Mouse (Mus musculus) thymus, adult 2 months (tissue): Measurements from ENCODE around the gene Vmn1r210. TPM values are rescaled to one million over a fixed set of nuclear protein-coding genes. Genes with fewer than 3 reads are reported as not detected.
"Not testable (repeated sequence)": the region's sequence is repeated elsewhere in the genome, so short reads cannot be mapped to it uniquely, and the experiment has no call there.

Source experiments
- DNase-seq: peaks from one replicate; pipeline ENCODE4 v3.0.0; 2021
- H3K27ac ChIP-seq: fragments of 200-500 bp; 2 replicates; pipeline ENCODE4 v1.5.1; 2012; ENCODE audit warnings: low read length, control low read depth; ENCODE audit not compliant: control insufficient read depth, insufficient read depth
- H3K27me3 ChIP-seq: fragments of 200-500 bp; 2 replicates; pipeline ENCODE4 v1.6.1; 2012; ENCODE audit warnings: mild to moderate bottlenecking, low read length, moderate library complexity, mixed read lengths; ENCODE audit not compliant: control insufficient read depth, insufficient read depth
- H3K36me3 ChIP-seq: fragments of 200-500 bp; 2 replicates; pipeline ENCODE4 v1.6.1; 2012; ENCODE audit warnings: mild to moderate bottlenecking, low read length, moderate library complexity; ENCODE audit not compliant: control insufficient read depth, insufficient read depth
- H3K4me1 ChIP-seq: fragments of 200-500 bp; replicated peaks from 2 replicates; pipeline ENCODE4 v1.6.1; 2012; ENCODE audit warnings: low read length; ENCODE audit not compliant: control insufficient read depth, insufficient read depth
- H3K4me3 ChIP-seq: fragments of 200-500 bp; 2 replicates; pipeline ENCODE4 v1.5.1; 2012; ENCODE audit warnings: mild to moderate bottlenecking, low read length, control low read depth, moderate library complexity; ENCODE audit not compliant: control insufficient read depth, insufficient read depth
- CTCF ChIP-seq: fragments of 200-500 bp; IDR thresholded peaks from 2 replicates; pipeline ENCODE4 v1.5.1; 2012; ENCODE audit warnings: mild to moderate bottlenecking, control low read depth, low read length, moderate library complexity, borderline replicate concordance; ENCODE audit not compliant: control insufficient read depth, poor library complexity, insufficient read depth; ENCODE audit errors: extremely low read depth
- POLR2A ChIP-seq: fragments of 200-500 bp; IDR thresholded peaks from 2 replicates; pipeline ENCODE4 v1.6.1; 2012; ENCODE audit warnings: mild to moderate bottlenecking, low read length, control low read depth, moderate library complexity; ENCODE audit not compliant: control insufficient read depth, poor library complexity, insufficient read depth; ENCODE audit errors: extremely low read depth
- WGBS: fragments of 180-500 bp; shearing (Covaris S2); methylation state at CpG from one replicate; pipeline ENCODE4 v1.1.7; 2018; 5-methylcytosine and 5-hydroxymethylcytosine counted together
- polyA plus RNA-seq: library from polyadenylated mRNA; depleted of rRNA; stranded (reverse); fragments of >200 nt; gene quantifications from 2 replicates; pipeline ENCODE4 v1.2.3, GENCODE M21; 2012; rRNA removed

Vmn1r210 gene
- not detected in 2 replicates for polyA plus RNA-seq

DNA sequence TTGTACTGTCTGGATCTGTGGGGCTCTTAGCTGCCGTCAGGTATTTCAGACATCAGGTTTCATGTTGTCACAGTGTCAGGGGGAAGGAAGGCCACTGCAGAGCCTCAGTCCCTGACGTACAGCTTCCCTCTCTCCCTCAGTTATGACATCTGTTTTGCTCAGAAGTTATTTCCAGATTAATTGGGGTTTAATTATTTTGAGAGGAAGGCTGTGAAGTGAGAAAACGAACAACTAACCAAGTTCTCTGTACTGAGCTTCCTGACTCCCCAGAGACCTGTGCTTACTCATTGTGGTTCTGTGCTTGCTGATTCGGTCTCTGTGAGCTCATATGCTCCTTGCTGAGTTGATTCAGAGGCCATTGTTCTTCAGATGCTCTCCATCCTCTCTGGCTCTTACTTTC, at the start of gene Vmn1r210:
Gene Vmn1r210, minus strand, starts transcription at position 101 of the 400 bp plus-strand sequence.
- no peak within 1 kb of the TSS for H3K27ac ChIP-seq
- DNase-seq, result no peak
- no peak for TF ChIP-seq CTCF
- no peak for TF ChIP-seq POLR2A
- 33% methylated on average over 4 of the region's 4 CpGs for WGBS
- H3K4me3 ChIP-seq, result no peak within 1 kb of the TSS
- no peaks in the 10 kb centered on the region for H3K4me1 ChIP-seq
- no peaks in the 10 kb centered on the region for H3K36me3 ChIP-seq
- H3K27me3 ChIP-seq, result no peaks in the 10 kb centered on the region

DNA sequence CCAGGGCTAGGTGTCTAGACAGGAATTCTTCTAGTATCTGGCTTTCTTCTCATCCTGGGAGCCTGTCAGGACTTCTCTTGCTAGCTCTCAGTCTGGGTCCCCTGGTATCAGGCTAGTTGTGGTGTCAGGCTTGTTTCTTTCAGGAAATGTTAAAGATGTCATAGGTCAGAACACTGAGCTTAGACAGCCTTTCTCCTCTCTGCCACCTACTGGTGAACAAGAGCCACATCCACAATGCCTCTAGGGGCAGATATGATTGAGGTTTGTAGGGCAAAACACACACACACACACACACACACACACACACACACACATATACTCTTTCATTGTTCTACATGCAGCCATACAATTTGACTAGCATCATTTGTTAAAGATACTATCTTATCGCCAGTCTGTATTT, 48.1 kb upstream of the Vmn1r210 start:
- no peak for DNase-seq
- 92% methylated on average over 1 of the region's 1 CpGs for WGBS

DNA sequence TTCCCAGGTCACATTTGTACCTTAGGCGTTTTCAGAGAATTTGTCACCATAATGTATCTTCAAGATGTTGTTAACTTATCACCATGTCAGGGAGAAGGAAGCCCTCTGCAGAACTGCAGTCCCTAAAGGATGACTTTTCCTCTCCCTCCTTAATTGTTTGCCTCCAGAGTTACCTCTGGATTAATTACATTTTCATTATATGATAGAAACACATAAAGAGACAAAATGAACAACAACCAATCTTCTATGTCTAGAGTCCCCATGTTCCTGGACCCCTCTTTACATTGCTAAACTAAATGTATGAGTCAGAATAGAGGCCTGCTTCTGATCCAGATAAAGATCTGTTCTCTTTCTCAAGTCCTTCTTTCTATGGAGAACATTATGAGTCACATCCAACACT, 26.3 kb upstream of the Vmn1r210 start, which contains the start of gene Vmn1r211:
Gene Vmn1r211, minus strand, starts transcription at position 101 of the 400 bp plus-strand sequence.
- H3K4me1 ChIP-seq, result no peaks in the 10 kb centered on the region
- H3K27me3 ChIP-seq, result no peaks in the 10 kb centered on the region
- 70% methylated on average over 1 of the region's 1 CpGs for WGBS
- no peak for TF ChIP-seq POLR2A
- TF ChIP-seq CTCF, result no peak
- no peak for DNase-seq
- no peak within 1 kb of the TSS for H3K27ac ChIP-seq
- no peaks in the 10 kb centered on the region for H3K36me3 ChIP-seq
- no peak within 1 kb of the TSS for H3K4me3 ChIP-seq

More for the DNA sequence above, 48.1 kb upstream of the Vmn1r210 start:
- no peaks in the 10 kb centered on the region for H3K27me3 ChIP-seq
- H3K4me1 ChIP-seq, result no peaks in the 10 kb centered on the region
- no peak overlapping the region for H3K4me3 ChIP-seq
- H3K36me3 ChIP-seq, result no peaks in the 10 kb centered on the region
- no peak overlapping the region for H3K27ac ChIP-seq
- TF ChIP-seq POLR2A, result no peak
- TF ChIP-seq CTCF, result no peak

DNA sequence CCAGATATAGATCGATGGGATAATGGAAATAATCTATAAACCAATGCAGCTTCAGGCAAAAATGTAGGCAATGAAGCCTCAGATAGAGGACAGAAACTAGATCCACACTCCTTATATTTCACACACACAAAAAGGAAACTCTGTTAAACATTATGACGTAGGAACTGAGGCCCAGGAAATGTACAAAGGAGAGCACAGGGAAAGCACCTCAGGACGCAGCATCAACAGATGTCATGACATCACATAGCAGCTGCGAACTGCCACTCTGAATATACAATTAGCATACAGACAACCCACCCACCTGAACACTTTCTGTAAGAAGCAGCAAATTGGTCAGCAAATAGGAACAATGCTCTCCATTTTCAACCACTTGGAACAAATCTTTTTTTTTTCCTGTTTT, 23.6 kb upstream of the Vmn1r210 start:
- TF ChIP-seq POLR2A (no peak), CTCF (no peak)
- Histone ChIP-seq H3K4me3 (no peak overlapping the region), H3K4me1 (no peaks in the 10 kb centered on the region), H3K36me3 (no peaks in the 10 kb centered on the region), H3K27me3 (no peaks in the 10 kb centered on the region), H3K27ac (no peak overlapping the region)
- no peak for DNase-seq
- WGBS, result 81% methylated on average over 4 of the region's 4 CpGs

DNA sequence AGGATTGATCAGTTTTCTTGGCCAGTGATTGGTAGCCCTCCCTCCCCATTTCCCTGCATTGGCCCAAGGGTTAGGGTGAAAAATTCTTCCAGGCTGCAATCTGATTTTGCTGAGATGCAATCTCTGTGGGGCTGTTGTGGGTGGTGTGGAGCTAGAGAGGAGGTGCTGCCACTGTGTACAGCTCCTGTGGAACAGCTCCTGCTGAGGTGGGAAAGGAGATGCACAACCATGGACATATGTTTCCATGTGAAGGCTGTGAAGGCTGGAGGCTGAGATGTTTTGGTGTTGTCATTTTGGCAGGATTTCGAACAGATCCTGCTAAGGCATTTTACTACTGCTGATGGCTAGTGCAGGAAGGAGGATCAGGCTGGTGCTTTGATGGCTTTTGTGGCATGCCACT, 15.7 kb upstream of the Vmn1r210 start:
- 78% methylated on average over 1 of the region's 1 CpGs for WGBS
- no peaks in the 10 kb centered on the region for H3K27me3 ChIP-seq
- no peak overlapping the region for H3K27ac ChIP-seq
- no peak for DNase-seq
- no peak overlapping the region for H3K4me3 ChIP-seq
- H3K36me3 ChIP-seq, result no peaks in the 10 kb centered on the region
- TF ChIP-seq CTCF, result no peak
- TF ChIP-seq POLR2A, result no peak
- H3K4me1 ChIP-seq, result no peaks in the 10 kb centered on the region

DNA sequence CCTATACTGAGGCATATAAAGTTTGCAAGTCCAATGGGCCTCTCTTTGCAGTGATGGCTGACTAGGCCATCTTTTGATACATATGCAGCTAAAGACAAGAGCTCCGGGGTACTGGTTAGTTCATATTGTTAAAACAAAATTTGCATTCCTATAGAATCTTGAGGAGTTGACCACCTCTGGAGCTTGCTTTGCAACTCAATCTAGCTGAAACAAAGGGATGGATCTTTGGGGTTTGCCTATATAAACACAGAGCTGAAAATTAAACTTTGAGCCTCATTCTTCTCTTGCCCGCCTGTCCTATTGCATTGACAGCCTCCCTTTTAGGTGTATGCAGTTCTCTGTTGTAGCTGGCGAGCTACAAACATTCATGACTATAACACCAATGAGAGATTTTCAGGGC, 13.2 kb upstream of the Vmn1r210 start:
- not testable (repeated sequence) for H3K4me1 ChIP-seq, H3K27ac ChIP-seq, H3K36me3 ChIP-seq, H3K27me3 ChIP-seq, H3K4me3 ChIP-seq, DNase-seq
- 83% methylated on average over 3 of the region's 3 CpGs for WGBS

DNA sequence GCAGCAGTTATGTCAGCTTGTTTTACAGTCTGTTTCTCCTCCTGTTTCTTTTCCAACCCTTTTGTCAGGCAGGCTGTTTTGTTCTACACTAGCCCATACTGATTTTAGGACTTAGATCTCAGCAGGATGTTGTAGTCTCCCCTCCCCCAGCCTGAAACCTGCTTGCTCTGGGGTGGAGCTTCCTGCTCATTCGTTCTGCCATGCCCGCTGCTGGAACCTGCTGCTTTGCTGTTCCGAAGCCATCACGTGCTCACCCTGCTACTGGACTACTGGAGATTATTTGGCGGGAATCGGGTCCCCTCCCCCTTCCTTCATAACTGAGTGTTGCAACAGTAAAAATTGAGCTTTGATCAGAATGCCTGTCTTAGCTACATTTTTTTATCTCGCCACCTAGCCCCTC, 1.8 kb downstream of the Vmn1r210 start:
- not testable (repeated sequence) for DNase-seq, H3K4me3 ChIP-seq, H3K4me1 ChIP-seq, H3K27me3 ChIP-seq, H3K27ac ChIP-seq, H3K36me3 ChIP-seq
- WGBS, result 37% methylated on average over 7 of the region's 7 CpGs

DNA sequence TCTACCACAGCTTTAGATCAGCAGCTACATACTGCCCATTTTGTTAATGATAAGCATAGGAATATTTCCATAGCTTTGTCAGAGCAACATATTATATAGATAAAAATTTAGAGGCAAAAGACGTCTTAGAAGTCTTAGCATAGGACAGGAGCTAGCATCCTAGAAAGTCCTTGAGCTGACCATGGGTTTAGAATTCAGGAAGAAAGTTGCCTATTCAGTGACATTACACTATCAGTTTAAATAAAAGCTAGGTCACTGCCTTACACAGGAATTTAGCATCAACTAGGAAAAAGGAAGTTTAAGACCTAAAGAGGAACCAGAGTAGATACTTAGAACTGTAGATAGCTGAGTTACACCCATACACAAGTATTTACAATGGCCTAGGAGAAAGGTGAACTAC, 9.5 kb downstream of the Vmn1r210 start:
- DNase-seq, H3K27ac ChIP-seq, H3K27me3 ChIP-seq, H3K4me1 ChIP-seq, H3K36me3 ChIP-seq, H3K4me3 ChIP-seq: not testable (repeated sequence)
- 92% methylated on average over 1 of the region's 1 CpGs for WGBS

DNA sequence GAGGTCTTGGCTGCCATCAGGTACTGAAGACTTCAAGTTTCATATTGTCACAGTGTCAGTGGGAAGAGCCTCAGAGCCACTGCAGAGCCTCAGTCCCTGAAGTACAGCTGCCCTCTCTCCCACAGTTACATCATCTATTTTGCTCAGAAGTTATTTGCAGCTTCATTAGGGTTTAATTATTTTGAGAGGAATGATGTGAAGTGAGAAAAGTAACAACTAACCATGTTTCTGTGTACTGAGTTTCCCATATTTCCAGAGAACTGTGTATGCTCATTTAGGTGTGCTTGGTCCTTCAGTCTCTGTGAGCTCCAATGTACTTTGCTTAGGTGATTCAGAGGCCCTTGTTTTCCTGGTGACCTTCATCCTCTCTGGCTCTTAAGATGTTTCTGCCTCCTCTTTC, 21.6 kb downstream of the Vmn1r210 start, which contains the start of gene Vmn1r209:
Gene Vmn1r209, minus strand, starts transcription at position 101 of the 400 bp plus-strand sequence.
- H3K27ac ChIP-seq, H3K36me3 ChIP-seq, H3K4me1 ChIP-seq, H3K27me3 ChIP-seq, DNase-seq, H3K4me3 ChIP-seq: not testable (repeated sequence)

DNA sequence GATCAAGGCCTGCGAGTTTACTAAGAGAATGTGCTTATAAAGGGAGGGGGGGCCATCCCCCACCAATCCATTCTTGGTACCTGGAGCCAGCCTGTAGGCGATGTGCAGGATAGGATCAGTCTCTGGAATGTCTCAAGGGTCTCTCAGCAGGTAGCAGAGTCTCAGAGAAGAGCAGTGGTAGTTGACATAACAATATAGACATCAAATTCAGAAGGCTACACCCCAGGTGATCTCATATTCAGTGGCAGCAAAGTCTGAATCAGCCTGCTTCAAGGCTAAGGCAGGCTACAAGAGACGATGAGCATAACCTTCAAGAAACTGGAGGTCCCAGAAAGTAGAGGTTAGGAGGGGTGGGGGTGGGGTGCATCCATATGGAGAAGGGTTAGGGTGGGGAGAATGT, 43.1 kb downstream of the Vmn1r210 start:
- not testable (repeated sequence) for H3K4me1 ChIP-seq, DNase-seq, H3K36me3 ChIP-seq, H3K27me3 ChIP-seq, H3K27ac ChIP-seq, H3K4me3 ChIP-seq
- WGBS, result 85% methylated on average over 3 of the region's 3 CpGs
